Mouse (Mus musculus) hindbrain, embryonic 14.5 days (tissue): Measurements from ENCODE around the gene Pcyt1a. TPM values are rescaled to one million over a fixed set of nuclear protein-coding genes. Genes with fewer than 3 reads are reported as not detected.

Experiments used
- ATAC-seq: fragments of 200-750 bp; cut with Nextera tagmentation; 2 replicates; pipeline ENCODE4 v1.8.0; 2017; ENCODE audit warnings: moderate number of reproducible peaks, mild to moderate bottlenecking, moderate TSS enrichment, moderate library complexity; ENCODE audit not compliant: low FRiP score
- DNase-seq: peaks from one replicate; pipeline ENCODE4 v3.0.0-alpha.2; 2015; ENCODE audit warnings: low spot score
- H3K27ac ChIP-seq: fragments of 300-500 bp; sonication (generic); 2 replicates; pipeline ENCODE4 v1.5.1; 2014; ENCODE audit warnings: mild to moderate bottlenecking, moderate library complexity
- H3K27me3 ChIP-seq: fragments of 300-500 bp; sonication (generic); 2 replicates; pipeline ENCODE4 v1.6.1; 2014; ENCODE audit warnings: mild to moderate bottlenecking, low read length, mixed read lengths; ENCODE audit not compliant: control insufficient read depth, insufficient read depth
- H3K36me3 ChIP-seq: fragments of 300-500 bp; sonication (generic); replicated peaks from 2 replicates; pipeline ENCODE4 v1.6.1; 2014; ENCODE audit not compliant: control insufficient read depth, insufficient read depth
- H3K4me1 ChIP-seq: fragments of 300-500 bp; sonication (generic); replicated peaks from 2 replicates; pipeline ENCODE4 v1.6.1; 2014; ENCODE audit warnings: antibody characterized with exemption, low read length, mixed read lengths; ENCODE audit not compliant: control insufficient read depth, insufficient read depth
- H3K4me2 ChIP-seq: fragments of 300-500 bp; sonication (generic); replicated peaks from 2 replicates; pipeline ENCODE4 v1.6.1; 2014; ENCODE audit warnings: mild to moderate bottlenecking, moderate library complexity
- H3K4me3 ChIP-seq: fragments of 300-500 bp; sonication (generic); replicated peaks from 2 replicates; pipeline ENCODE4 v1.5.1; 2014; ENCODE audit warnings: mild to moderate bottlenecking, low read length
- H3K9ac ChIP-seq: fragments of 300-500 bp; sonication (generic); 2 replicates; pipeline ENCODE4 v1.6.1; 2014
- H3K9me3 ChIP-seq: fragments of 300-500 bp; sonication (generic); 2 replicates; pipeline ENCODE4 v1.6.1; 2016; ENCODE audit warnings: low read length; ENCODE audit not compliant: control insufficient read depth
- WGBS: fragments of 180-500 bp; shearing (Covaris S2); extraction: QIAGEN DNeasy Blood & Tissue Kit; methylation state at CpG from one replicate; pipeline ENCODE4 v1.1.7; 2014; 5-methylcytosine and 5-hydroxymethylcytosine counted together
- polyA plus RNA-seq: library from polyadenylated mRNA; unstranded; fragments of >200 nt; fragmentation: Nextera tagmentation; extraction: Ambion mirVana; gene quantifications from 2 replicates; pipeline ENCODE4 v1.2.1, GENCODE M21; 2014

Pcyt1a gene
- polyA plus RNA-seq, 1 experiment from 2014 or later: 53.1 TPM

- Histone ChIP-seq H3K27me3 (no peaks in the 10 kb centered on the region), H3K27ac (no peak overlapping the region), H3K4me1 (no peaks in the 10 kb centered on the region), H3K4me2 (no peak overlapping the region), H3K36me3 (peaks cover 60% of the 10 kb centered on the region), H3K9me3 (no peaks in the 10 kb centered on the region), H3K9ac (no peak overlapping the region), H3K4me3 (no peak overlapping the region)
- DNase-seq (no peak), ATAC-seq (no peak)
- 67% methylated on average over 4 of the region's 4 CpGs for WGBS
Measured at GRCm38 (mm10) chr16:32460518-32460917, 29.8 kb downstream of the Pcyt1a start.

- ATAC-seq (no peak), DNase-seq (no peak)
- H3K9me3 ChIP-seq: no peaks in the 10 kb centered on the region
- no peak overlapping the region for H3K27ac ChIP-seq
- no peaks in the 10 kb centered on the region for H3K4me1 ChIP-seq
- H3K4me2 ChIP-seq: no peak overlapping the region
- H3K36me3 ChIP-seq: peaks cover 54% of the 10 kb centered on the region
- H3K4me3 ChIP-seq: no peak overlapping the region
- WGBS: 97% methylated on average over 5 of the region's 5 CpGs
- H3K27me3 ChIP-seq: no peaks in the 10 kb centered on the region
- H3K9ac ChIP-seq: no peak overlapping the region
Measured at GRCm38 (mm10) chr16:32461713-32462112, 31.0 kb downstream of the Pcyt1a start.

DNA sequence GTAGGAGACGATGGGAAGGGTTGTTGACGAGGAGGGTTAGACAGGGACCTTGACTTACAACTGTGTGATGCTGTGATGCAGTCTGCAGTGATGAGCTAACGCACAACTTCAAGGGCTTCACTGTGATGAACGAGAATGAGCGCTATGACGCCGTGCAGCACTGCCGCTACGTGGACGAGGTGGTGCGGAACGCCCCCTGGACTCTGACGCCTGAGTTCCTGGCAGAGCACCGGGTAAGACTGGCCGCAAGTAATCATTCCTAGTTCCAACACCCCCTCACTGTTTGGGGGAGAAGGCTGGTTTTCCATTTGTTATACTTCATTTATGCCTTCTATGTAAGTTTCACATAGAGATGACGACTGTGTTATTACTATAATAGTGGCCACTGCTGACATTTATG, 32.2 kb downstream of the Pcyt1a start:
- H3K27me3 ChIP-seq: no peaks in the 10 kb centered on the region
- no peak overlapping the region for H3K9ac ChIP-seq
- H3K27ac ChIP-seq: no peak overlapping the region
- 95% methylated on average over 16 of the region's 16 CpGs for WGBS
- H3K9me3 ChIP-seq: no peaks in the 10 kb centered on the region
- ATAC-seq (no peak), DNase-seq (no peak)
- H3K4me2 ChIP-seq: no peak overlapping the region
- H3K4me3 ChIP-seq: no peak overlapping the region
- H3K4me1 ChIP-seq: no peaks in the 10 kb centered on the region
- peaks cover 57% of the 10 kb centered on the region for H3K36me3 ChIP-seq

GRCm38 (mm10) chr16:32463426-32463825, 32.7 kb downstream of the Pcyt1a start:
- Histone ChIP-seq H3K9ac (no peak overlapping the region), H3K27me3 (no peaks in the 10 kb centered on the region), H3K9me3 (no peaks in the 10 kb centered on the region), H3K4me3 (no peak overlapping the region), H3K4me1 (no peaks in the 10 kb centered on the region), H3K4me2 (no peak overlapping the region), H3K36me3 (peaks cover 58% of the 10 kb centered on the region), H3K27ac (no peak overlapping the region)
- ATAC-seq (no peak), DNase-seq (no peak)
- 94% methylated on average over 2 of the region's 2 CpGs for WGBS

DNA sequence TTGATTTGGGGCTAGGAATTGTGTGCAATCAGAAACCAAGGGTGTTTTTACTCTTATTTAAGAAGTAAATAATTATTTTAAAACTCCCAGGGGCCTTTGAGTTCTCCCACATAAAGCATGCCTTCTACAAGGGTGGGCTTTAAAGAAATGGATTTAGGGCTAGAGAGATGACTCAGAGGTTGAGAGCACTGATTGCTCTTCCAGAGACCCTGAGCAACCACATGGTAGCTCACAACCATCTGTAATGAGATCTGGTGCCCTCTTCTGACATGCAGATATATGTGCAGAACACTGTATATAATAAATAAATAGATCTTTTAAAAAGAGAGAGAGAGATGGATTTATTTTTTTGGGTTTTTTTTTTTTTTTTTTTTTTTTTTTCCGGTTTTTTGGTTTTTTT, 34.2 kb downstream of the Pcyt1a start:
- DNase-seq: no peak
- ATAC-seq: no peak
- Histone ChIP-seq H3K4me2 (no peak overlapping the region), H3K27ac (no peak overlapping the region), H3K4me1 (no peaks in the 10 kb centered on the region), H3K27me3 (no peaks in the 10 kb centered on the region), H3K36me3 (peaks cover 65% of the 10 kb centered on the region), H3K9ac (no peak overlapping the region), H3K9me3 (no peaks in the 10 kb centered on the region), H3K4me3 (no peak overlapping the region)
- 0% methylated on average over 1 of the region's 1 CpGs for WGBS

- 83% methylated on average over 3 of the region's 3 CpGs for WGBS
- no peaks in the 10 kb centered on the region for H3K27me3 ChIP-seq
- H3K27ac ChIP-seq: no peak overlapping the region
- H3K4me2 ChIP-seq: no peak overlapping the region
- no peaks in the 10 kb centered on the region for H3K4me1 ChIP-seq
- peaks cover 82% of the 10 kb centered on the region for H3K36me3 ChIP-seq
- DNase-seq: no peak
- H3K4me3 ChIP-seq: no peak overlapping the region
- no peaks in the 10 kb centered on the region for H3K9me3 ChIP-seq
- no peak overlapping the region for H3K9ac ChIP-seq
- no peak for ATAC-seq
Measured at GRCm38 (mm10) chr16:32468488-32468887, 37.8 kb downstream of the Pcyt1a start.

GRCm38 (mm10) chr16:32469404-32470105, 38.8 kb downstream of the Pcyt1a start:
- no peaks in the 10 kb centered on the region for H3K9me3 ChIP-seq
- ATAC-seq (no peak), DNase-seq (no peak)
- no peak overlapping the region for H3K9ac ChIP-seq
- H3K4me2 ChIP-seq: no peak overlapping the region
- H3K36me3 ChIP-seq: peaks cover 81% of the 10 kb centered on the region
- WGBS: 83% methylated on average over 5 of the region's 5 CpGs
- H3K4me1 ChIP-seq: no peaks in the 10 kb centered on the region
- no peaks in the 10 kb centered on the region for H3K27me3 ChIP-seq
- no peak overlapping the region for H3K27ac ChIP-seq
- no peak overlapping the region for H3K4me3 ChIP-seq

GRCm38 (mm10) chr16:32472276-32473015, 41.7 kb downstream of the Pcyt1a start:
- WGBS: 72% methylated on average over 7 of the region's 7 CpGs
- DNase-seq (no peak), ATAC-seq (no peak)
- Histone ChIP-seq H3K4me1 (no peaks in the 10 kb centered on the region), H3K4me2 (no peak overlapping the region), H3K9ac (no peak overlapping the region), H3K27me3 (no peaks in the 10 kb centered on the region), H3K36me3 (peaks cover 63% of the 10 kb centered on the region), H3K27ac (no peak overlapping the region), H3K4me3 (no peak overlapping the region), H3K9me3 (no peaks in the 10 kb centered on the region)

GRCm38 (mm10) chr16:32477315-32477714, 46.6 kb downstream of the Pcyt1a start:
- Histone ChIP-seq H3K27ac (no peak overlapping the region), H3K9ac (no peak overlapping the region), H3K9me3 (no peaks in the 10 kb centered on the region), H3K4me2 (no peak overlapping the region), H3K36me3 (peaks cover 15% of the 10 kb centered on the region), H3K27me3 (no peaks in the 10 kb centered on the region), H3K4me1 (no peaks in the 10 kb centered on the region), H3K4me3 (no peak overlapping the region)
- ATAC-seq (no peak), DNase-seq (no peak)
- WGBS: 90% methylated on average over 6 of the region's 6 CpGs
